Mouse (Mus musculus) spleen, adult 2 months (tissue): Measurements from ENCODE around the gene Gna12.

Source experiments
- CTCF ChIP-seq: fragments of 200-500 bp; IDR thresholded peaks from 2 replicates; pipeline ENCODE4 v1.5.1; 2011; ENCODE audit warnings: mild to moderate bottlenecking, inconsistent platforms; ENCODE audit not compliant: insufficient read depth, insufficient read length, insufficient replicate concordance; ENCODE audit errors: extremely low read depth
- POLR2A ChIP-seq: fragments of 200-500 bp; IDR thresholded peaks from 2 replicates; pipeline ENCODE4 v1.6.1; 2011; ENCODE audit warnings: low read depth, low read length, inconsistent platforms

DNA sequence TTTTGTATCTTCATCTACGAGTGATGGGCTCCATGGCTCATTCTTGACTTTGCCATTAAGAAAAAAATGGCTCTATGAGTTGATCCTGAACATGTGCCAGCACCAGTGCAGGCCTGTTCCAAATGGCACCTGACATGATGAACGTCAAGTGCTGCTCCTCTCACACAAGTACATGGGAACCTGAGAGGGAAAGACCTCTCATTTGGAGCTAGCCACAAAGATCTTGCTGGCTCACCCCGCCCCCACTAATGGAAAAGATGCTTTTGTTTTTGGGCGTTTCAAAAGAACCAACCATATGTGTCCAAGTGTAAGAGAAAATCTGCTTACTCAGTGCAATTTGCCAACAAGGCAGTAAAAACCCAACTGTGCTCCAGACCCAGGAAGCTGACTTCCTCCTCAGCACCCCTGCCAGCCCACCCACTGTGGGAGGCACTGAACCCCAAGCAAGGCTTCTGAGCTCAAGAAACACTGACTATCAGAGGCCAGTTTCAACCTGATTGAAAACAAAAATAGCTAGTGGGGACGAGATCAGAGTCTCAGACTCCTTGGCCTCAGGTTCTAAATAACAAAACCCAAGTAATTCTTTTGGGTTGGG is 11.7 kb downstream of the Gna12 start:
- no peak for TF ChIP-seq POLR2A
- TF ChIP-seq CTCF: no peak
